Mouse (Mus musculus) forebrain, postnatal 0 days (tissue): Measurements from ENCODE around the gene Rasa1. TPM values are rescaled to one million over a fixed set of nuclear protein-coding genes. Genes with fewer than 3 reads are reported as not detected.

ENCODE experiments used
- ATAC-seq: fragments of 200-750 bp; cut with Nextera tagmentation; 2 replicates; pipeline ENCODE4 v1.8.0; 2017; ENCODE audit warnings: mild to moderate bottlenecking, moderate library complexity
- DNase-seq: peaks from one replicate; pipeline ENCODE4 v3.0.0-alpha.2; 2015
- H3K27ac ChIP-seq: fragments of 300-500 bp; sonication (generic); 2 replicates; pipeline ENCODE4 v1.5.1; 2014; ENCODE audit warnings: low read depth, mild to moderate bottlenecking, antibody characterized with exemption, low read length, moderate library complexity, mixed read lengths
- H3K27me3 ChIP-seq: fragments of 300-500 bp; sonication (generic); 2 replicates; pipeline ENCODE4 v1.6.1; 2014; ENCODE audit warnings: mild to moderate bottlenecking, low read length, mixed read lengths; ENCODE audit not compliant: insufficient read depth
- H3K36me3 ChIP-seq: fragments of 300-500 bp; sonication (generic); 2 replicates; pipeline ENCODE4 v1.6.1; 2014; ENCODE audit warnings: mild to moderate bottlenecking, moderate library complexity; ENCODE audit not compliant: insufficient read depth
- H3K4me1 ChIP-seq: fragments of 300-500 bp; sonication (generic); 2 replicates; pipeline ENCODE4 v1.6.1; 2014; ENCODE audit warnings: antibody characterized with exemption; ENCODE audit not compliant: insufficient read depth
- H3K4me2 ChIP-seq: fragments of 300-500 bp; sonication (generic); 2 replicates; pipeline ENCODE4 v1.6.1; 2014; ENCODE audit warnings: low read depth, mild to moderate bottlenecking, moderate library complexity
- H3K4me3 ChIP-seq: fragments of 300-500 bp; sonication (generic); 2 replicates; pipeline ENCODE4 v1.5.1; 2014; ENCODE audit warnings: low read depth, low read length, mixed read lengths
- H3K9ac ChIP-seq: fragments of 300-500 bp; sonication (generic); 2 replicates; pipeline ENCODE4 v1.6.1; 2014; ENCODE audit warnings: mild to moderate bottlenecking
- H3K9me3 ChIP-seq: fragments of 300-500 bp; sonication (generic); 2 replicates; pipeline ENCODE4 v1.6.1; 2016; ENCODE audit warnings: low read length
- CTCF ChIP-seq: sonication (generic); IDR thresholded peaks from 2 replicates; pipeline ENCODE4 v1.5.1; 2016; ENCODE audit warnings: antibody characterized with exemption, control low read depth, low read depth
- WGBS: fragments of 180-500 bp; shearing (Covaris S2); extraction: QIAGEN DNeasy Blood & Tissue Kit; methylation state at CpG from one replicate; pipeline ENCODE4 v1.1.7; 2014; 5-methylcytosine and 5-hydroxymethylcytosine counted together
- polyA plus RNA-seq: library from polyadenylated mRNA; unstranded; fragments of >200 nt; fragmentation: Nextera tagmentation; extraction: Ambion mirVana; gene quantifications from 2 replicates; pipeline ENCODE4 v1.2.1, GENCODE M21; 2015
- total RNA-seq: library from RNA; depleted of rRNA; stranded (reverse); fragments of >200 nt; gene quantifications from 2 replicates; pipeline ENCODE4 v1.2.3, GENCODE M21; 2014

Gene Rasa1
- total and polyA plus RNA-seq, 2 experiments from 2014 or later: 44.1 to 123 TPM

DNA sequence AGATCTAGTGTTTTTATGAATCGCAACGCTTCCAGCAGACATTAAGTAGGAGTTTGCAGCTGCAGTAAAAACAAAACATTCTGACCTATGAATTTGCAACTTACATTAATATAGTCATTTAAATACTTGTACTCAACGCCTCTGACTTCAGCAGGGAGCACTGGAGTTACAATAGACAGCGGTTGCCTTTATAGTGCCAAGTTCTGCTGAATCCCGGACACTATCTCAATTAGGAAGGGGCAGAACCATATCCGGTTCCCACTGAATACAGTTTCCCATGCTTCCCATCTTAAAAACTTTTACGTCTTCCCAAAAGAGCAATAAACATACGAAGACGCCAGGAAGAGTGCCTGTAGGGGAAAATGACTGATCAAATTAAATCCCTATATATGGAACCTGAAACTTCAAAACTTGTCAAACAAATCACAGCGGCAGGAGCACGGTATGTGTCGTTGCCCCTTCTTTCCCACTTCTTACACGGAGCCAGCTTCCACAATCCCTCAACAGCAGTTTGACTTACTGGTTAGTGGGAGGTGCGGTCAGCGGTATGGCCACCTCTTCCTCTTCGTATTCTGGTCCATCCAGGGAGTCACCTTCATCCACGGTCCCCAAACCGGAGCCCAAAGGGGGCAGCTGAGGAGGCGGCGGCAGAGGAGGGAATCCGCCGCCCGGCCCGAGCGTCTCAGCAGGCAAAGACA lies 905 bp downstream of the Rasa1 start:
- peak overlapping the region; percentile 95 for H3K4me3 ChIP-seq
- 0 out of 2 replicates have a peak, but pooled peaks have one; percentile 0 for ATAC-seq

GRCm38 (mm10) chr13:85282626-85283025 lies 6.3 kb downstream of the Rasa1 start:
- Histone ChIP-seq H3K27me3 (no peaks in the 10 kb centered on the region), H3K4me3 (no peak overlapping the region), H3K9me3 (no peaks in the 10 kb centered on the region), H3K9ac (no peak overlapping the region), H3K36me3 (no peaks in the 10 kb centered on the region), H3K4me2 (no peak overlapping the region), H3K27ac (no peak overlapping the region), H3K4me1 (peaks cover 4% of the 10 kb centered on the region; the same call in 1 of the 2 replicates)
- ATAC-seq (no peak), DNase-seq (no peak)
- TF ChIP-seq CTCF: no peak

More for the DNA sequence above, 905 bp downstream of the Rasa1 start:
- no peaks in the 10 kb centered on the region for H3K27me3 ChIP-seq
- H3K36me3 ChIP-seq: no peaks in the 10 kb centered on the region
- DNase-seq: peak; percentile 46
- no peak for TF ChIP-seq CTCF
- under 1% methylated on average over 25 of the region's 25 CpGs for WGBS
- H3K27ac ChIP-seq: peak overlapping the region; percentile 99
- H3K4me1 ChIP-seq: peaks cover 4% of the 10 kb centered on the region; the same call in 1 of the 2 replicates
- peak overlapping the region; percentile 94 for H3K9ac ChIP-seq
- no peaks in the 10 kb centered on the region for H3K9me3 ChIP-seq
- peak overlapping the region; percentile 47 for H3K4me2 ChIP-seq

DNA sequence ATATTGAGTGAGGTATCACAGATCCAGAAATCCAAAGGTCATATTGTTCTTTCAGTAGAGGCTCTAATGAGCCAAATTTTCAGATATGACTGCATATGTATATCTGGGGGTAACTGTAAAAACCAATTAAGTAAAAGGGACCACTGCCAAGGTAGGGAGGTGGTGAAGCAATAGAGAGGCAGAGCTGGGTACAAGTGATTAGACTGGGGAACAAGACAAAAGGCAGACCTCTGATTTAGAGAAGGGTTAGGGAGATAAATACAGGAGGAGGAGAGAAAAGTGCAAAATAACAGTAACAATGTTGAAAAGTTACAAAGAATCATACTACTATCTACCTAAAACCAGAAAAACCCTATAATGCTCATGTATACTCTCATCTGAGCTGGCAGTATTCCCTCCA lies 10.0 kb downstream of the Rasa1 start:
- Histone ChIP-seq H3K4me1 (no peaks in the 10 kb centered on the region; the same call in 1 of the 2 replicates), H3K9me3 (no peaks in the 10 kb centered on the region), H3K4me2 (no peak overlapping the region), H3K36me3 (no peaks in the 10 kb centered on the region), H3K27ac (no peak overlapping the region), H3K4me3 (no peak overlapping the region), H3K27me3 (no peaks in the 10 kb centered on the region), H3K9ac (no peak overlapping the region)
- DNase-seq: no peak
- ATAC-seq: no peak
- TF ChIP-seq CTCF: no peak

GRCm38 (mm10) chr13:85274572-85274971 lies 14.4 kb downstream of the Rasa1 start:
- no peak for DNase-seq
- H3K4me2 ChIP-seq: no peak overlapping the region
- no peak overlapping the region for H3K9ac ChIP-seq
- no peak for TF ChIP-seq CTCF
- no peak for ATAC-seq
- H3K27ac ChIP-seq: no peak overlapping the region
- no peaks in the 10 kb centered on the region; the same call in 1 of the 2 replicates for H3K4me1 ChIP-seq
- H3K36me3 ChIP-seq: no peaks in the 10 kb centered on the region
- 95% methylated on average over 1 of the region's 1 CpGs for WGBS
- H3K27me3 ChIP-seq: no peaks in the 10 kb centered on the region
- no peak overlapping the region for H3K4me3 ChIP-seq
- H3K9me3 ChIP-seq: no peaks in the 10 kb centered on the region

GRCm38 (mm10) chr13:85273788-85274187 lies 15.1 kb downstream of the Rasa1 start:
- Histone ChIP-seq H3K4me1 (no peaks in the 10 kb centered on the region), H3K9ac (no peak overlapping the region), H3K27me3 (no peaks in the 10 kb centered on the region), H3K9me3 (no peaks in the 10 kb centered on the region), H3K4me2 (no peak overlapping the region), H3K36me3 (no peaks in the 10 kb centered on the region), H3K4me3 (no peak overlapping the region), H3K27ac (no peak overlapping the region)
- no peak for DNase-seq
- TF ChIP-seq CTCF: no peak
- no peak for ATAC-seq

DNA sequence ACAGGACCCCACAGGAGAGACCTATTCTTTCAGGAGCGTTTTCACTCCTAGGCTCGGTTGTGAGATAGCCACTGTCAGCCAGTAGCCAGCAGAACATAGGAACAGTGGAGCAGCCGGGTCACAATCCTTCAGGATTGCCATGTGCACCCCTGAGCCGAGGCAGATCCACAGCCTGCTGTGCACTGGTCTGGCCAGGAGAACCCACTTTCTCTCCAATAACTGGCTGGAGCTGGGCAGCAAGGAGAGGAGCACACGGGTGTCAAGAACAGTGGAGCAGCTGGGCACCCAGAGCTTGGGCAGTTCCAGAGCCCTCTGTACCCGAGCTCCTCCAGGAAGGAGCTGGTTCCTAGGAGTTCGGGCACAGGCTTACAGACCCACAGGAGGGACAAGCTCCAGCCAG lies 50.2 kb downstream of the Rasa1 start:
- H3K36me3 ChIP-seq: peaks cover 9% of the 10 kb centered on the region; the same call in 1 of the 2 replicates
- TF ChIP-seq CTCF: no peak
- ATAC-seq: no peak
- no peak overlapping the region for H3K4me3 ChIP-seq
- DNase-seq: no peak
- whole genome bisulfite sequencing: 89% methylated on average over 7 of the region's 7 CpGs
- H3K27ac ChIP-seq: no peak overlapping the region
- H3K4me1 ChIP-seq: no peaks in the 10 kb centered on the region
- H3K27me3 ChIP-seq: no peaks in the 10 kb centered on the region
- H3K9me3 ChIP-seq: no peaks in the 10 kb centered on the region
- H3K9ac ChIP-seq: no peak overlapping the region
- no peak overlapping the region for H3K4me2 ChIP-seq

DNA sequence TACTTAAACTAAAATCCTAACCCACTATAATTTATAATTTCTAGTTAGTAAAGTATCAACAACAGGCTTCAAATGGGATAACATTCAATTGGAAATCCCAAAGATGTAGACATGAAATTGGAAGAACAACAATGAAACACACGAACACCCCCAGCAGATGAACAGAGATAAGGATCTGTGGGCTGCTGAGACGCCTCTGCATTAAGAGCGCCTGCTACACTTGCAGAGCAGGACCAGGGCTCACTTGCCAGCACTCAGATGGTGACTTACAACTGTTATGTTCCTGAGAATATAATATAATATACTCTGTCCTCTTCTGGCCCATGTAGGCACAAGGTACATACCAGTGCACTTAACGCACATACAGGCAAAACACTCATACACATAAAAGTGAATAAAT lies 70.3 kb downstream of the Rasa1 start:
- ATAC-seq: no peak
- no peak for DNase-seq
- TF ChIP-seq CTCF: no peak

More for the DNA sequence above, 70.3 kb downstream of the Rasa1 start:
- WGBS: 88% methylated on average over 4 of the region's 4 CpGs
- Histone ChIP-seq H3K4me1 (no peaks in the 10 kb centered on the region), H3K4me3 (no peak overlapping the region), H3K9me3 (no peaks in the 10 kb centered on the region), H3K4me2 (no peak overlapping the region), H3K27ac (no peak overlapping the region), H3K9ac (no peak overlapping the region), H3K36me3 (peaks cover 17% of the 10 kb centered on the region), H3K27me3 (no peaks in the 10 kb centered on the region)
